Mouse (Mus musculus) cerebellum, adult 2 months (tissue): ENCODE measurements at regions not wholly inside any gene's neighbourhood (a gene's known extent, or its start where the extent isn't known, plus 50 kb on each side); places are given as distances from the start of the nearest gene placed in this dataset.

Experiments used
- CTCF ChIP-seq: fragments of 200-500 bp; IDR thresholded peaks from 2 replicates; pipeline ENCODE4 v1.5.1; 2011; ENCODE audit warnings: low read depth, mild to moderate bottlenecking, control low read depth, low read length, moderate library complexity, borderline replicate concordance; ENCODE audit not compliant: insufficient read depth
- POLR2A ChIP-seq: fragments of 200-500 bp; IDR thresholded peaks from 2 replicates; pipeline ENCODE4 v1.6.1; 2011; ENCODE audit warnings: low read length, control low read depth, borderline replicate concordance; ENCODE audit not compliant: insufficient read depth

DNA sequence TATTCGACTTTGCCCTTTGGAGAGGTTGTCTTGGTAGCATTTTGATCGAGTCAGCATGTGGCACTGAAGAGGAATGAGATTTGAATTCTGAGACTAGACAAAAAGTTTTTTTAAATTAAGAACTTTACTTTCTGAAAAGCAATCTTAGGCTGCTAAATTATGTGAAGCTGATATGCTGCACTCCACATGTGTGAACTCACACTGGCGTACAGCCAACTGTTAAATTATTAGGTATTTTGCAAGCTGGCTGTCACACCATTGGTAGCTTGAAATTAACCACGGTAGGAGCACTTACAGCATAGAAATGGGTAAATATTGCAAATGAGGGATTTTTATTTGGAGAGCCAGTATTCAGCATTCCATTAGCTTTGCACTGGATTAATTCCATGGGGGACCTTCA, 278.9 kb downstream of the Ttc6 start:
- TF ChIP-seq POLR2A (no peak), CTCF (no peak)
